Mouse (Mus musculus) CD4-positive naive resting alpha-beta T cell, adult 76 days (primary cell): ENCODE data around the gene Uhmk1. TPM values are rescaled to one million over a fixed set of nuclear protein-coding genes. Genes with fewer than 3 reads are reported as not detected.

Experiments used
- total RNA-seq: library from RNA; stranded (reverse); gene quantifications from one replicate; pipeline ENCODE4 v1.2.4, GENCODE M21; 2023

Uhmk1 gene
- total RNA-seq, result 54.6 TPM

GRCm38 (mm10) chr1:170214757-170215522 is at the start of gene Uhmk1:
Gene Uhmk1 (minus strand): TSS chr1:170215397.

GRCm38 (mm10) chr1:170232688-170233087 is 17.5 kb upstream of the Uhmk1 start, which contains the start of gene Sh2d1b2:
Gene Sh2d1b2 (plus strand): TSS chr1:170232749.

DNA sequence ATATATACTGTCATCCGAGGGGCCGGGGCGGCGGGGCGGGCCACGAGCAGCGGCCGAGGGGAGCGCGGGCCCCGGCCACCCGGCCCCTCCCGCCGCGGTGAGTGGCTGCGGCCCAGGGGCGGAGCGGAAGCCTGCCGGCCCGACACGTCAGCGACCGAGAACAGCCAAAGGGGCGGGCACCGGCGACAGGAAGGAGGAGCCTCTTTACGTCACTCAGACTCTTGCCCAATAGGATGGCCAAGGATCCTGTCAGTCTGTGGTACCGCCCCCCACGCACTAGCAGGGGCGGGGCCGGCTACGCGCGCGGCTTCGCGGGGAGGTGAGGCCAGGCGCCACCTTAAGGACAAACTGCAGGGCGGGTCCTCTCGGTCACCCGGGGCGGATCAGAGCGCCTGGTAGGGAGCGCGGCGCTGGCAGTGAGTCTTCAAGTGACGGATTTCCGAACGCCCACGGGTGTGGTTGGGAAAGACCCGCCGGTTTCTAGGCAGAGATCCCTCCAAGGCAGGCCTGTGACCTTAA is 40.3 kb downstream of the Uhmk1 start, which contains the start of gene Uap1:
Gene Uap1 (minus strand): TSS at position 144 of the 519 bp plus-strand sequence.

Other genes with a start within 250 kb of the Uhmk1 start
- 8.9 TPM for gene Hsd17b7, start 246.2 kb downstream of the Uhmk1 start, total RNA-seq
- gene Ddr2, start 104.6 kb downstream of the Uhmk1 start, total RNA-seq, result not detected
- gene Uap1, start 40.4 kb downstream of the Uhmk1 start, total RNA-seq, result 43.7 TPM
- gene Sh2d1b2, start 17.4 kb upstream of the Uhmk1 start, total RNA-seq, result not detected
- gene Sh2d1b1, start 61.9 kb upstream of the Uhmk1 start, total RNA-seq, result 0.64 TPM
- not detected for gene Gm7694, start 90.9 kb upstream of the Uhmk1 start, total RNA-seq
- gene Spata46, start 93.4 kb upstream of the Uhmk1 start, total RNA-seq, result not detected